Mouse (Mus musculus) stomach, postnatal 0 days (tissue): ENCODE measurements at regions not wholly inside any gene's neighbourhood (a gene's known extent, or its start where the extent isn't known, plus 50 kb on each side); places are given as distances from the start of the nearest gene placed in this dataset.

Source experiments
- ATAC-seq: fragments of 200-750 bp; cut with Nextera tagmentation; 2 replicates; pipeline ENCODE4 v1.8.0; 2017; ENCODE audit not compliant: low FRiP score, low TSS enrichment
- DNase-seq: peaks from one replicate; pipeline ENCODE4 v3.0.0-alpha.2; 2016; ENCODE audit warnings: low spot score
- H3K27ac ChIP-seq: fragments of 300-500 bp; sonication (generic); replicated peaks from 2 replicates; pipeline ENCODE4 v1.5.1; 2014; ENCODE audit warnings: mild to moderate bottlenecking, control low read depth
- H3K27me3 ChIP-seq: fragments of 300-500 bp; sonication (generic); 2 replicates; pipeline ENCODE4 v1.6.1; 2014; ENCODE audit warnings: low read length; ENCODE audit not compliant: control insufficient read depth, insufficient read depth
- H3K36me3 ChIP-seq: fragments of 300-500 bp; sonication (generic); 2 replicates; pipeline ENCODE4 v1.6.1; 2014; ENCODE audit warnings: low read length, mixed read lengths; ENCODE audit not compliant: control insufficient read depth, insufficient read depth
- H3K4me1 ChIP-seq: fragments of 300-500 bp; sonication (generic); replicated peaks from 2 replicates; pipeline ENCODE4 v1.6.1; 2014; ENCODE audit warnings: antibody characterized with exemption; ENCODE audit not compliant: control insufficient read depth, insufficient read depth
- H3K4me2 ChIP-seq: fragments of 300-500 bp; sonication (generic); replicated peaks from 2 replicates; pipeline ENCODE4 v1.6.1; 2014; ENCODE audit warnings: low read depth, mild to moderate bottlenecking, control low read depth, moderate library complexity
- H3K4me3 ChIP-seq: fragments of 300-500 bp; sonication (generic); 2 replicates; pipeline ENCODE4 v1.5.1; 2014; ENCODE audit warnings: low read depth, low read length, control low read depth
- H3K9ac ChIP-seq: fragments of 300-500 bp; sonication (generic); 2 replicates; pipeline ENCODE4 v1.6.1; 2014; ENCODE audit warnings: mild to moderate bottlenecking, low read length, control low read depth, mixed read lengths
- H3K9me3 ChIP-seq: fragments of 300-500 bp; sonication (generic); 2 replicates; pipeline ENCODE4 v1.6.1; 2016; ENCODE audit warnings: low read length; ENCODE audit not compliant: control insufficient read depth
- CTCF ChIP-seq: IDR thresholded peaks from 2 replicates; pipeline ENCODE4 v1.5.1; 2016; ENCODE audit warnings: antibody characterized with exemption, low read depth, mild to moderate bottlenecking, moderate library complexity
- EP300 ChIP-seq: optimal IDR thresholded peaks from 2 replicates; pipeline ENCODE3; 2016; ENCODE audit warnings: antibody characterized with exemption
- WGBS: fragments of 180-500 bp; shearing (Covaris S2); extraction: QIAGEN DNeasy Blood & Tissue Kit; methylation state at CpG from one replicate; pipeline ENCODE4 v1.1.7; 2014; 5-methylcytosine and 5-hydroxymethylcytosine counted together

GRCm38 (mm10) chr5:125974035-125974434 is 442.5 kb downstream of the Tmem132b start:
- TF ChIP-seq EP300 (no peak), CTCF (peak; percentile 12; the same call in 1 of the 2 replicates)

GRCm38 (mm10) chr5:125979801-125980200 is 448.2 kb downstream of the Tmem132b start:
- ATAC-seq, result no peak
- 84% methylated on average over 6 of the region's 6 CpGs for WGBS
- Histone ChIP-seq H3K36me3 (no peaks in the 10 kb centered on the region), H3K9me3 (no peaks in the 10 kb centered on the region), H3K9ac (no peak overlapping the region), H3K27ac (no peak overlapping the region), H3K4me3 (no peak overlapping the region), H3K4me2 (no peak overlapping the region), H3K27me3 (no peaks in the 10 kb centered on the region), H3K4me1 (no peaks in the 10 kb centered on the region)
- TF ChIP-seq EP300 (no peak), CTCF (no peak)
- DNase-seq, result no peak

More at GRCm38 (mm10) chr5:125974035-125974434, 442.5 kb downstream of the Tmem132b start:
- Histone ChIP-seq H3K9ac (no peak overlapping the region), H3K4me3 (no peak overlapping the region), H3K36me3 (no peaks in the 10 kb centered on the region), H3K4me2 (no peak overlapping the region), H3K4me1 (no peaks in the 10 kb centered on the region), H3K9me3 (no peaks in the 10 kb centered on the region), H3K27me3 (no peaks in the 10 kb centered on the region), H3K27ac (no peak overlapping the region)
- ATAC-seq (no peak), DNase-seq (no peak)
- WGBS, result 65% methylated on average over 1 of the region's 1 CpGs

- no peak overlapping the region for H3K4me3 ChIP-seq
- no peaks in the 10 kb centered on the region for H3K4me1 ChIP-seq
- no peak for DNase-seq
- H3K9me3 ChIP-seq, result no peaks in the 10 kb centered on the region
- H3K27me3 ChIP-seq, result no peaks in the 10 kb centered on the region
- TF ChIP-seq CTCF (no peak), EP300 (no peak)
- H3K36me3 ChIP-seq, result no peaks in the 10 kb centered on the region
- no peak overlapping the region for H3K9ac ChIP-seq
- H3K4me2 ChIP-seq, result no peak overlapping the region
- no peak overlapping the region for H3K27ac ChIP-seq
- ATAC-seq, result no peak
These were observed 453.8 kb downstream of the Tmem132b start for GRCm38 (mm10) chr5:125985356-125985755.

- 69% methylated on average over 8 of the region's 8 CpGs for WGBS
- no peak for DNase-seq
- H3K4me2 ChIP-seq, result no peak overlapping the region
- H3K36me3 ChIP-seq, result no peaks in the 10 kb centered on the region
- H3K9ac ChIP-seq, result no peak overlapping the region
- H3K4me3 ChIP-seq, result no peak overlapping the region
- H3K27ac ChIP-seq, result no peak overlapping the region
- TF ChIP-seq EP300, result no peak
- no peaks in the 10 kb centered on the region for H3K27me3 ChIP-seq
- no peaks in the 10 kb centered on the region for H3K9me3 ChIP-seq
- ATAC-seq, result no peak
- H3K4me1 ChIP-seq, result no peaks in the 10 kb centered on the region
These were observed 465.6 kb downstream of the Tmem132b start for GRCm38 (mm10) chr5:125997173-125997572.

GRCm38 (mm10) chr5:126007871-126008270 is 476.3 kb downstream of the Tmem132b start:
- H3K27me3 ChIP-seq, result no peaks in the 10 kb centered on the region
- TF ChIP-seq EP300 (no peak), CTCF (no peak)
- H3K4me1 ChIP-seq, result no peaks in the 10 kb centered on the region
- no peak overlapping the region for H3K9ac ChIP-seq
- H3K4me3 ChIP-seq, result no peak overlapping the region
- H3K4me2 ChIP-seq, result no peak overlapping the region
- ATAC-seq, result no peak
- H3K27ac ChIP-seq, result no peak overlapping the region
- H3K9me3 ChIP-seq, result no peaks in the 10 kb centered on the region
- 45% methylated on average over 4 of the region's 4 CpGs for WGBS
- DNase-seq, result no peak
- no peaks in the 10 kb centered on the region for H3K36me3 ChIP-seq

GRCm38 (mm10) chr5:126008321-126008720 is 476.7 kb downstream of the Tmem132b start:
- DNase-seq, result no peak
- 85% methylated on average over 8 of the region's 8 CpGs for WGBS
- Histone ChIP-seq H3K4me1 (no peaks in the 10 kb centered on the region), H3K4me2 (no peak overlapping the region), H3K9ac (no peak overlapping the region), H3K9me3 (no peaks in the 10 kb centered on the region), H3K27ac (no peak overlapping the region), H3K4me3 (no peak overlapping the region), H3K36me3 (no peaks in the 10 kb centered on the region), H3K27me3 (no peaks in the 10 kb centered on the region)
- TF ChIP-seq CTCF (no peak), EP300 (no peak)
- ATAC-seq, result no peak
